Mouse (Mus musculus) megakaryocyte-erythroid progenitor cell, adult 5-6 weeks (primary cell): ENCODE measurements around the gene Lars2. TPM values are rescaled to one million over a fixed set of nuclear protein-coding genes. Genes with fewer than 3 reads are reported as not detected.

Experiments used
- ATAC-seq: replicated peaks from 2 replicates; pipeline ENCODE4 v1.8.0; 2016; ENCODE audit warnings: mild to moderate bottlenecking, inconsistent platforms; ENCODE audit not compliant: severe bottlenecking, poor library complexity, low FRiP score, low TSS enrichment
- total RNA-seq, 2 experiments: library from RNA; stranded (forward) in 1 of 2; stranded (reverse) in 1 of 2; fragments of 200-1000, 215-1000 nt in 1 of 2; fragments of >200 nt in 1 of 2; fragmentation: Nextera tagmentation in 1 of 2; gene quantifications; 2 replicates each; pipeline ENCODE4 v1.2.3; 2014 to 2017

The Lars2 gene
- total RNA-seq, 2 experiments from 2014 or later, result 83.4 to 9,051 TPM

GRCm38 (mm10) chr9:123496665-123497064, 129.9 kb downstream of the Lars2 start:
- no peak for ATAC-seq

GRCm38 (mm10) chr9:123497906-123498305, 131.2 kb downstream of the Lars2 start:
- ATAC-seq, result 0 out of 2 replicates have a peak, but pooled peaks have one; percentile 19

- no peak for ATAC-seq
Observed at GRCm38 (mm10) chr9:123500480-123500879, 133.8 kb downstream of the Lars2 start.

- ATAC-seq, result no peak
Observed at GRCm38 (mm10) chr9:123503171-123503834, 136.6 kb downstream of the Lars2 start.

GRCm38 (mm10) chr9:123504325-123504724, 137.6 kb downstream of the Lars2 start:
- ATAC-seq, result peak; percentile 90

GRCm38 (mm10) chr9:123505598-123505997, 138.9 kb downstream of the Lars2 start:
- no peak for ATAC-seq

- no peak for ATAC-seq
Observed at GRCm38 (mm10) chr9:123506270-123507146, 139.8 kb downstream of the Lars2 start.

- no peak for ATAC-seq
Observed at GRCm38 (mm10) chr9:123507380-123507779, 140.7 kb downstream of the Lars2 start.

GRCm38 (mm10) chr9:123508986-123509385, 142.3 kb downstream of the Lars2 start:
- no peak for ATAC-seq

GRCm38 (mm10) chr9:123509638-123510604, 143.2 kb downstream of the Lars2 start:
- peak; percentile 71 for ATAC-seq

GRCm38 (mm10) chr9:123510926-123511325, 144.2 kb downstream of the Lars2 start:
- ATAC-seq, result no peak

Other genes starting within 250 kb of the Lars2 start
- not detected in 2 replicates for gene Clec3b, start 216.0 kb upstream of the Lars2 start, total RNA-seq (2014; fragmentation: Nextera tagmentation)
- gene Clec3b, start 216.0 kb upstream of the Lars2 start, total RNA-seq (2017), result not detected in 2 replicates
- 0.57 and 1.2 TPM in 2 replicates for gene Cdcp1, start 150.9 kb upstream of the Lars2 start, total RNA-seq (2014; fragmentation: Nextera tagmentation)
- gene Cdcp1, start 150.9 kb upstream of the Lars2 start, total RNA-seq (2017), result 0.38 and 0.72 TPM in 2 replicates
- 0.85 and 2.1 TPM in 2 replicates for gene Tmem158, start 106.2 kb upstream of the Lars2 start, total RNA-seq (2014; fragmentation: Nextera tagmentation)
- 4.3 TPM in 1 of 2 replicates, not detected in the other for gene Tmem158, start 106.2 kb upstream of the Lars2 start, total RNA-seq (2017)
- gene Limd1, start 111.8 kb downstream of the Lars2 start, total RNA-seq (2014; fragmentation: Nextera tagmentation), result 40.2 and 42.1 TPM in 2 replicates
- gene Limd1, start 111.8 kb downstream of the Lars2 start, total RNA-seq (2017), result 24.7 and 26.4 TPM in 2 replicates
- gene Sacm1l, start 162.8 kb downstream of the Lars2 start, total RNA-seq (2014; fragmentation: Nextera tagmentation), result 26.5 and 27.6 TPM in 2 replicates
- 60.5 and 70.7 TPM in 2 replicates for gene Sacm1l, start 162.8 kb downstream of the Lars2 start, total RNA-seq (2017)